Mouse (Mus musculus) thymus, adult 2 months (tissue): ENCODE data around the gene Unc5b. TPM values are rescaled to one million over a fixed set of nuclear protein-coding genes. Genes with fewer than 3 reads are reported as not detected.

Experiments used
- DNase-seq: peaks from one replicate; pipeline ENCODE4 v3.0.0; 2021
- H3K27ac ChIP-seq: fragments of 200-500 bp; 2 replicates; pipeline ENCODE4 v1.5.1; 2012; ENCODE audit warnings: low read length, control low read depth; ENCODE audit not compliant: control insufficient read depth, insufficient read depth
- H3K27me3 ChIP-seq: fragments of 200-500 bp; 2 replicates; pipeline ENCODE4 v1.6.1; 2012; ENCODE audit warnings: mild to moderate bottlenecking, low read length, moderate library complexity, mixed read lengths; ENCODE audit not compliant: control insufficient read depth, insufficient read depth
- H3K36me3 ChIP-seq: fragments of 200-500 bp; 2 replicates; pipeline ENCODE4 v1.6.1; 2012; ENCODE audit warnings: mild to moderate bottlenecking, low read length, moderate library complexity; ENCODE audit not compliant: control insufficient read depth, insufficient read depth
- H3K4me1 ChIP-seq: fragments of 200-500 bp; replicated peaks from 2 replicates; pipeline ENCODE4 v1.6.1; 2012; ENCODE audit warnings: low read length; ENCODE audit not compliant: control insufficient read depth, insufficient read depth
- H3K4me3 ChIP-seq: fragments of 200-500 bp; 2 replicates; pipeline ENCODE4 v1.5.1; 2012; ENCODE audit warnings: mild to moderate bottlenecking, low read length, control low read depth, moderate library complexity; ENCODE audit not compliant: control insufficient read depth, insufficient read depth
- CTCF ChIP-seq: fragments of 200-500 bp; IDR thresholded peaks from 2 replicates; pipeline ENCODE4 v1.5.1; 2012; ENCODE audit warnings: mild to moderate bottlenecking, control low read depth, low read length, moderate library complexity, borderline replicate concordance; ENCODE audit not compliant: control insufficient read depth, poor library complexity, insufficient read depth; ENCODE audit errors: extremely low read depth
- POLR2A ChIP-seq: fragments of 200-500 bp; IDR thresholded peaks from 2 replicates; pipeline ENCODE4 v1.6.1; 2012; ENCODE audit warnings: mild to moderate bottlenecking, low read length, control low read depth, moderate library complexity; ENCODE audit not compliant: control insufficient read depth, poor library complexity, insufficient read depth; ENCODE audit errors: extremely low read depth
- WGBS: fragments of 180-500 bp; shearing (Covaris S2); methylation state at CpG from one replicate; pipeline ENCODE4 v1.1.7; 2018; 5-methylcytosine and 5-hydroxymethylcytosine counted together
- polyA plus RNA-seq: library from polyadenylated mRNA; depleted of rRNA; stranded (reverse); fragments of >200 nt; gene quantifications from 2 replicates; pipeline ENCODE4 v1.2.3, GENCODE M21; 2012

Unc5b gene
- polyA plus RNA-seq, 1 experiment = 4.0 TPM

GRCm38 (mm10) chr10:60787303-60788074, 43.9 kb downstream of the Unc5b start:
- H3K4me1 ChIP-seq = no peaks in the 10 kb centered on the region
- H3K27ac ChIP-seq = no peak overlapping the region
- no peak overlapping the region for H3K4me3 ChIP-seq
- 90% methylated on average over 16 of the region's 16 CpGs for WGBS
- DNase-seq = no peak
- no peaks in the 10 kb centered on the region for H3K27me3 ChIP-seq
- H3K36me3 ChIP-seq = no peaks in the 10 kb centered on the region
- TF ChIP-seq CTCF = no peak

GRCm38 (mm10) chr10:60783608-60784007, 47.8 kb downstream of the Unc5b start:
- DNase-seq = no peak
- no peaks in the 10 kb centered on the region for H3K4me1 ChIP-seq
- no peak overlapping the region for H3K27ac ChIP-seq
- 91% methylated on average over 2 of the region's 2 CpGs for WGBS
- H3K36me3 ChIP-seq = no peaks in the 10 kb centered on the region
- TF ChIP-seq CTCF (no peak), POLR2A (no peak)
- no peak overlapping the region for H3K4me3 ChIP-seq
- H3K27me3 ChIP-seq = no peaks in the 10 kb centered on the region

GRCm38 (mm10) chr10:60779628-60780027, 51.8 kb downstream of the Unc5b start:
- no peaks in the 10 kb centered on the region for H3K4me1 ChIP-seq
- H3K27me3 ChIP-seq = no peaks in the 10 kb centered on the region
- H3K27ac ChIP-seq = no peak overlapping the region
- 11% methylated on average over 9 of the region's 9 CpGs for WGBS
- DNase-seq = peak; percentile 73
- H3K36me3 ChIP-seq = no peaks in the 10 kb centered on the region
- H3K4me3 ChIP-seq = no peak overlapping the region
- TF ChIP-seq CTCF (peak; percentile 88; the same call in 1 of the 2 replicates), POLR2A (no peak)

GRCm38 (mm10) chr10:60778542-60778941, 52.8 kb downstream of the Unc5b start:
- H3K27me3 ChIP-seq = no peaks in the 10 kb centered on the region
- no peak for TF ChIP-seq POLR2A
- TF ChIP-seq CTCF = peak; percentile 74
- no peaks in the 10 kb centered on the region for H3K4me1 ChIP-seq
- WGBS = 52% methylated on average over 12 of the region's 12 CpGs
- no peak overlapping the region for H3K4me3 ChIP-seq
- no peaks in the 10 kb centered on the region for H3K36me3 ChIP-seq
- peak; percentile 62 for DNase-seq
- no peak overlapping the region for H3K27ac ChIP-seq

GRCm38 (mm10) chr10:60775473-60775872, 55.9 kb downstream of the Unc5b start:
- H3K4me3 ChIP-seq = no peak overlapping the region
- H3K27ac ChIP-seq = no peak overlapping the region
- WGBS = 83% methylated on average over 6 of the region's 6 CpGs
- peak; percentile 60; the same call in 1 of the 2 replicates for TF ChIP-seq CTCF
- no peak for TF ChIP-seq POLR2A
- no peaks in the 10 kb centered on the region for H3K36me3 ChIP-seq
- DNase-seq = no peak
- H3K27me3 ChIP-seq = no peaks in the 10 kb centered on the region
- no peaks in the 10 kb centered on the region for H3K4me1 ChIP-seq

- Histone ChIP-seq H3K27ac (no peak overlapping the region), H3K4me3 (no peak overlapping the region), H3K27me3 (no peaks in the 10 kb centered on the region), H3K4me1 (no peaks in the 10 kb centered on the region), H3K36me3 (no peaks in the 10 kb centered on the region)
- TF ChIP-seq POLR2A (no peak), CTCF (no peak)
- WGBS = 98% methylated on average over 13 of the region's 13 CpGs
- DNase-seq = no peak
Observed at GRCm38 (mm10) chr10:60774616-60775015, 56.8 kb downstream of the Unc5b start.

- no peak for DNase-seq
- 90% methylated on average over 4 of the region's 4 CpGs for WGBS
- no peak overlapping the region for H3K4me3 ChIP-seq
- H3K27ac ChIP-seq = no peak overlapping the region
- no peaks in the 10 kb centered on the region for H3K36me3 ChIP-seq
- no peak for TF ChIP-seq CTCF
- H3K4me1 ChIP-seq = no peaks in the 10 kb centered on the region
- H3K27me3 ChIP-seq = no peaks in the 10 kb centered on the region
Observed at GRCm38 (mm10) chr10:60770855-60771254, 60.5 kb downstream of the Unc5b start.

GRCm38 (mm10) chr10:60768614-60769013, 62.8 kb downstream of the Unc5b start:
- DNase-seq = no peak
- Histone ChIP-seq H3K27me3 (no peaks in the 10 kb centered on the region), H3K4me1 (no peaks in the 10 kb centered on the region), H3K36me3 (no peaks in the 10 kb centered on the region), H3K4me3 (no peak overlapping the region), H3K27ac (no peak overlapping the region)
- 93% methylated on average over 7 of the region's 7 CpGs for WGBS
- TF ChIP-seq POLR2A = no peak
- TF ChIP-seq CTCF = no peak
